Mouse (Mus musculus) liver, embryonic 14.5 days (tissue): ENCODE data around the gene Aqp1. TPM values are rescaled to one million over a fixed set of nuclear protein-coding genes. Genes with fewer than 3 reads are reported as not detected.
A peak's percentile ranks its signal among the peaks of the same experiment; 100 is the strongest.

Experiments
- ATAC-seq: fragments of 200-750 bp; cut with Nextera tagmentation; 2 replicates; pipeline ENCODE4 v1.8.0; 2017; ENCODE audit warnings: moderate number of reproducible peaks, mild to moderate bottlenecking, moderate library complexity; ENCODE audit not compliant: insufficient read depth
- DNase-seq, 3 experiments: peaks; one replicate each; pipeline ENCODE4 v3.0.0-alpha.2; 2012 to 2013; ENCODE audit warnings: low read depth in 3 of 3, low spot score in 3 of 3
- H3K27ac ChIP-seq: fragments of 300-500 bp; sonication (generic); 2 replicates; pipeline ENCODE4 v1.5.1; 2014; ENCODE audit warnings: moderate library complexity, mild to moderate bottlenecking, control low read depth, inconsistent platforms
- H3K27me3 ChIP-seq: fragments of 300-500 bp; sonication (generic); 2 replicates; pipeline ENCODE4 v1.6.1; 2014; ENCODE audit warnings: mild to moderate bottlenecking, low read length, moderate library complexity; ENCODE audit not compliant: control insufficient read depth, insufficient read depth
- H3K36me3 ChIP-seq: fragments of 300-500 bp; sonication (generic); replicated peaks from 2 replicates; pipeline ENCODE4 v1.6.1; 2014; ENCODE audit warnings: low read depth; ENCODE audit not compliant: control insufficient read depth, insufficient read depth
- H3K4me1 ChIP-seq, 2 experiments: fragments of 200-500 bp in 1 of 2; fragments of 300-500 bp in 1 of 2; sonication (generic) in 1 of 2; replicated peaks; 2 replicates each; pipeline ENCODE4 v1.6.1; 2012 to 2014; ENCODE audit warnings: antibody characterized with exemption in 1 of 2, inconsistent platforms in 1 of 2, low read length in 1 of 2; ENCODE audit not compliant: control insufficient read depth in 2 of 2, insufficient read depth in 2 of 2
- H3K4me2 ChIP-seq: fragments of 300-500 bp; sonication (generic); 2 replicates; pipeline ENCODE4 v1.6.1; 2014; ENCODE audit warnings: low read depth, mild to moderate bottlenecking, control low read depth, moderate library complexity
- H3K4me3 ChIP-seq, 2 experiments: fragments of 200-500 bp in 1 of 2; fragments of 300-500 bp in 1 of 2; sonication (generic) in 1 of 2; 2 replicates each; pipeline ENCODE4 v1.5.1; 2012 to 2014; ENCODE audit warnings: low read depth in 2 of 2, low read length in 2 of 2, mild to moderate bottlenecking in 2 of 2, control low read depth in 1 of 2, inconsistent platforms in 1 of 2, moderate library complexity in 1 of 2; ENCODE audit not compliant: insufficient read depth in 1 of 2
- H3K9ac ChIP-seq: fragments of 300-500 bp; sonication (generic); replicated peaks from 2 replicates; pipeline ENCODE4 v1.6.1; 2014; ENCODE audit warnings: mild to moderate bottlenecking, control low read depth, moderate library complexity
- H3K9me3 ChIP-seq: fragments of 300-500 bp; sonication (generic); 2 replicates; pipeline ENCODE4 v1.6.1; 2016; ENCODE audit warnings: low read length, mixed read lengths; ENCODE audit not compliant: control insufficient read depth
- CTCF ChIP-seq: IDR thresholded peaks from 2 replicates; pipeline ENCODE4 v1.5.1; 2016; ENCODE audit warnings: antibody characterized with exemption, low read depth, control low read depth
- EP300 ChIP-seq: IDR thresholded peaks from 2 replicates; pipeline ENCODE4 v1.6.1; 2016; ENCODE audit warnings: antibody characterized with exemption, low read depth
- WGBS: fragments of 180-500 bp; shearing (Covaris S2); extraction: QIAGEN DNeasy Blood & Tissue Kit; methylation state at CpG from one replicate; pipeline ENCODE4 v1.1.7; 2014; ENCODE audit not compliant: insufficient replicate concordance; 5-methylcytosine and 5-hydroxymethylcytosine counted together
- polyA plus RNA-seq, 2 experiments: library from polyadenylated mRNA; depleted of rRNA in 1 of 2; stranded (reverse) in 1 of 2; unstranded in 1 of 2; fragments of >200 nt; fragmentation: Nextera tagmentation in 1 of 2; extraction: Ambion mirVana in 1 of 2; gene quantifications; 2 replicates each; pipeline versions ENCODE4 v1.2.1 to v1.2.3; 2012 to 2014

Gene Aqp1
- polyA plus RNA-seq, 2 experiments = 13.2 to 58.3 TPM

DNA sequence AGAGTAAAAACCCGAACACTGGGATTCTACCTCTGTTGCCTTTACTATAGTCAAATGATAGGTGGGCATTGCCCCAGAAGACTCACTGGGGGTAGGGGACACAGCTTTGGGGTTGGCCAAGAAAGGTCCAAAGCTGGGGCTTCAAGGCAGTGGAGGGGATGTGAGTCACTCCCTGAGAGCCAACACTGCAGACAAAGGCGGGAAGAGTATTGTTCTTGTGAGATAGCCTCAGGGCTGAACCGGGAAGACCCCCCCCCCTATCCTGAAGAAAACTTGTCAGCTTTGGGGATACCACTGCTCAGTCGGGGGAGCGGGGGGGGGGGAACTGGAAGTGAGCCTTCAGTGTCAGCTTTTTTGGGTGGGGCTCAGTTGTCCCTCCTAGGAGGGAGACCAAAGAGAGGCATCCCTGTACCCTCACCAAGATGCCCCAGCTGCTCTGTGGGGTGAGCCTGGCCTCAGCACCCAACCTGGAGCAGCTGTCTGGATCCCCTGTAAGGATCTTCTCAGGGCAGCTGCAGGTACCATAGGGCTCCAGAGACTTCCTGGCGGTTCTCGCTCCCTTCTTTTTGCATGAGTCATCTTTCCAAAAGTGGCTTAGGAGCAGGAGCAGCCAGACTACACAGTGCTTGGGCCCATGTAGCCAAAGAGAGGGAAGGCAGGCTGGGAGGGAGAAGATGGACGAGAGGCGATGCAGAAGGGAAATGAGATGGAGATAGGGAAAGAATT, 8.2 kb downstream of the Aqp1 start:
- Histone ChIP-seq H3K9me3 (no peaks in the 10 kb centered on the region), H3K4me3 (no peak overlapping the region), H3K4me1 (peaks cover 58 to 59% of the 10 kb centered on the region in 2 experiments), H3K4me2 (no peak overlapping the region), H3K27me3 (no peaks in the 10 kb centered on the region), H3K9ac (no peak overlapping the region), H3K36me3 (peaks cover 5% of the 10 kb centered on the region), H3K27ac (no peak overlapping the region)
- ATAC-seq (no peak), DNase-seq (no peak)
- TF ChIP-seq EP300 = no peak
- TF ChIP-seq CTCF = no peak
- WGBS = 68% methylated on average over 9 of the region's 9 CpGs

DNA sequence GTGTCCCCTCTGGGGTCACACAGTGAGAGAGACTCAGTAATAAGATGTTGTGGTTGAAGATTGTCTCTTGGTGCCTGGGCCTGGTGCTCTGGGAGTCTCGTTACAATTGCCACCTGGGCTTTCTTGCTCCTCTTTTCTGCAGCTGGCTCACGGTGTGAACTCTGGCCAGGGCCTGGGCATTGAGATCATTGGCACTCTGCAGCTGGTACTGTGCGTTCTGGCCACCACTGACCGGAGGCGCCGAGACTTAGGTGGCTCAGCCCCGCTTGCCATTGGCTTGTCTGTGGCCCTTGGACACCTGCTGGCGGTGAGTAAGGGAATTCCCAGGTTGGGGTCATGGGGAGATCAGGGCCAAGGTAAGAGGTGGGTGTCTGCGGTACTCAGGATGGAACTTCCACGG, 9.0 kb downstream of the Aqp1 start:
- Histone ChIP-seq H3K36me3 (peaks cover 5% of the 10 kb centered on the region), H3K4me1 (peaks cover 49 to 51% of the 10 kb centered on the region in 2 experiments)

DNA sequence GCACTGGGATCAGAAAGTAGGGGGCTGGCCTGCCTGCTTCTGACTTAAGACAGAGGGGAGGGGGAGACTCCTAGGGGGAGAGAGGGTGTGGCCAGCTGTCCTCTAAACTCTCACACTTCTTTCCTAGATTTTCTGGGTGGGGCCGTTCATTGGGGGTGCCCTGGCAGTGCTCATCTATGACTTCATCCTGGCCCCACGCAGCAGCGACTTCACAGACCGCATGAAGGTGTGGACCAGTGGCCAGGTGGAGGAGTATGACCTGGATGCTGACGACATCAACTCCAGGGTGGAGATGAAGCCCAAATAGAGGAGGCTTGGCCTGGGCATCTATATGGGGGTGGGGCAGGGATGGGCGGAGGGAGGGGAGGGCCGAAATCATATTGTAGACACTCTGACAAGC, 10.3 kb downstream of the Aqp1 start:
- Histone ChIP-seq H3K9ac (no peak overlapping the region), H3K4me1 (peaks cover 37 to 39% of the 10 kb centered on the region in 2 experiments), H3K27me3 (no peaks in the 10 kb centered on the region), H3K4me3 (no peak overlapping the region), H3K4me2 (no peak overlapping the region), H3K9me3 (no peaks in the 10 kb centered on the region), H3K27ac (no peak overlapping the region), H3K36me3 (peaks cover 5% of the 10 kb centered on the region)
- 70% methylated on average over 7 of the region's 7 CpGs for WGBS
- no peak for ATAC-seq
- DNase-seq = no peak
- TF ChIP-seq EP300 = no peak
- no peak for TF ChIP-seq CTCF

More for the DNA sequence above, 9.0 kb downstream of the Aqp1 start:
- TF ChIP-seq CTCF (no peak), EP300 (no peak)
- Histone ChIP-seq H3K4me2 (no peak overlapping the region), H3K9ac (no peak overlapping the region), H3K9me3 (no peaks in the 10 kb centered on the region), H3K27me3 (no peaks in the 10 kb centered on the region), H3K27ac (no peak overlapping the region), H3K4me3 (no peak overlapping the region)
- ATAC-seq (no peak), DNase-seq (no peak)
- WGBS = 87% methylated on average over 10 of the region's 10 CpGs

DNA sequence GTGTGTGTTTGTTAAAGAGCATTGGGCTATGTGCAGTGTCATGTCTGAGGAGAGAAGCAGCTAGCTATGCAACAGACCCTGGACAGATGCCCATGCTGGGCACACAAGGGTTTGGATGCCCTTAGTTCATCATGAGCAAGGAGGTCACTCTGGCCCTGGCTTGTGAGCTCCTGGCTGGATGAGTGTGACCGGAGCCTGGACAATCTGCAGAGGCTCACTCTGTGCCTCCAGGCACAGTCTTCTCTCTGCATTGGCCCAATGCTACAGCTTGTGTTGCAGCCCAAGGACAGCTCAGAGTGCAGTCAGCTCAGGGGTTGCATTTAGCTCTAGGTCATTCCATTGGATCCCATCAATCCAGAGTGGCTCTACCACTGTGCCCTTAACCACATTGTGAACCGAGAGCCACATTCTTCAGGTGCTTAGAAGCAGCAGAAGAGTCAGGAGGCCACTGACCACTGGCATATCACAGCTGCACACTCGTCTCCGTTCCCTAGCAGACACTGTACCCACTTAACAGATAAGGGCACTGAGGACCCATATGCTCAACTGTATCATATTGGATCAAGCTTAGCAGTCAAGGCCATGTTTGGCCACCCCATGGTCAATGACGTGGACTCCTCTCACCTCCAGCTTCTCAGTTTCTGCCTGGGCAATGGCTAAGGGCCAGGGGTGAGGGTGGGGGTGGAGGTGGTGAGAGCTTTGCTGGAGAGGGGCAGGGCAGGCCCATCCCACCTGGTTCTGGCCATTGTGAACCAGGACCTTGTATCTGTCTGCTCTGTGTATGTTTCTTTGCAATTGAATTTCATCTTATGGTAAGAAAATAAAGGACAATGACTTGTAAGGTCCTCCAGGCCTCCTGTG, 11.7 kb downstream of the Aqp1 start:
- Histone ChIP-seq H3K9me3 (no peaks in the 10 kb centered on the region), H3K9ac (no peak overlapping the region; the same call in 1 of the 2 replicates), H3K4me3 (no peak overlapping the region), H3K4me1 (peaks cover 24 to 26% of the 10 kb centered on the region in 2 experiments), H3K36me3 (peaks cover 5% of the 10 kb centered on the region), H3K4me2 (peak overlapping the region; percentile 25), H3K27me3 (no peaks in the 10 kb centered on the region), H3K27ac (peak overlapping the region; percentile 3; the same call in 1 of the 2 replicates)
- 33% methylated on average over 5 of the region's 5 CpGs for WGBS
- DNase-seq = no peak
- TF ChIP-seq CTCF = no peak
- peak; percentile 75 for TF ChIP-seq EP300
- peak; percentile 76 for ATAC-seq

DNA sequence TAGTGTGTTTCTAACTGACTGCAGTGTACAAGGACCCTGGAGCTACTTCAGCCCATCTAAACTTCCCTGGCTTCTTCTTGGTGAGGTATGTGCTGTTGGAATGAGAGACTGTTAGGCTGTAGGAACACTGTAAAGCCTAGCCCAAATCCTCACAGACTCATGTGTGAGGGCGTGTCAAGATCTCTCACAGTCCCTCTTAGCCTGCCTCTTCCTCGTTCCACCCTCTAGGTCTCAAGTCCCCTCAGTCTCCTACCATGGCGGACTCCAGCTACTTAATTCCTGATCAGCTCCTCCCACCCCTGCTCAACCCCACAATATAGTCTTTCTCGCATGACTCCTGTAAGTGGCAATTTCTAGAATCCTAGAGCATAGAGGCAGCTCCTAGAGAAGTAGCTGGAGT, 13.0 kb downstream of the Aqp1 start:
- 56% methylated on average over 4 of the region's 4 CpGs for WGBS
- no peak overlapping the region for H3K4me2 ChIP-seq
- H3K9ac ChIP-seq = no peak overlapping the region
- no peak for DNase-seq
- peaks cover 22 to 23% of the 10 kb centered on the region in 2 experiments for H3K4me1 ChIP-seq
- no peak for ATAC-seq
- H3K4me3 ChIP-seq = no peak overlapping the region
- TF ChIP-seq EP300 = no peak
- no peak for TF ChIP-seq CTCF
- H3K9me3 ChIP-seq = no peaks in the 10 kb centered on the region
- peak overlapping the region; percentile 21; the same call in 1 of the 2 replicates for H3K27ac ChIP-seq
- no peaks in the 10 kb centered on the region for H3K27me3 ChIP-seq
- peaks cover 5% of the 10 kb centered on the region for H3K36me3 ChIP-seq
